Mouse (Mus musculus): ENCODE data around the gene Fosl1.

Fosl1 gene

DNA sequence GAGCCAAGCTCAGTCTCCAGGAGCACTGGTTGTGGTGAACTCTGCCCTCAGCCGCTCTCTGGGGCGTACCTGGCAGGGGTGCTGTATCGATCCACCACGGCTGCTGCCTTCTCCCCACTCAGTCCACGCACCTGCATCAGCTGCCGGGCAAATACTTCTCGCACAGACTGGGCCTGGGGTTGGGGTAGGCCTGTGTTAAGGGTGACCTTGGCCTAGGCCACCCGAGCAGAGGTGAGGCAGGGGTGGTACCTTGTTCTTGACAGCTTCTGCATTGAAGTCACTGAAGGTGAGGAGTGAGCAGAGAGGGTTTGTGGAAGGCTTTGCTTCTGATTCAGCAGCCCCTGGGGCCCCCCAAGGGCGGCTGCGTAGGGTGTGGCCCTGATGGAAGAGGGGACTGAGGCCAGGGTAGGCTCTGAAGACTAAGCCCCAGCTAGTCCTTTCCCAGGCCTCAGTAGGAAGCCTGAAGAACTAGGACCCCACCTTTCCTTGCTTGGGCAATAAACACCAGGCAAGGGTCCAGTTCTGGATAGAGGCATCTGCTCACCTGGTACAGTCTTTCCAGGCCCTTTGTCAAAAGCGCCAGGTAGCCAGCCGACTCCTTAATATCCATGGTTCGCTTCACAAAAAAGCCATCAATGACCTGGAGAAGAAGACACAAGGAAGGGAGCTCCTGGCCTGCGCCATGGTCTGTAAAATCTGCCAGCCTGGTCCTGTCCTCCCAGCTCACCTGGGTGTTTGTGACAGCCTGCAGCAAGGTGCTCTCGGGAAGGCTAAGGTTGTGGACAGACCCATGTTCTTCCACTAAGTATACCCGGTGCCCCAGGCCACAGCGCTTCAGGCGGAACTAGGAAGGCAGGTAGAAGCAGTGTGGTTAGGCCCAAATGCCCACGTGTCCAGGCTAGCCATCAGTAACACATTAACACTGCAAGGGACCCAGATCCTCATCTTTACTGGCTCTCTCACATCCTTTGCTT lies 36.3 kb downstream of the Fosl1 start:
- peak; percentile 63 for DNase-seq

DNA sequence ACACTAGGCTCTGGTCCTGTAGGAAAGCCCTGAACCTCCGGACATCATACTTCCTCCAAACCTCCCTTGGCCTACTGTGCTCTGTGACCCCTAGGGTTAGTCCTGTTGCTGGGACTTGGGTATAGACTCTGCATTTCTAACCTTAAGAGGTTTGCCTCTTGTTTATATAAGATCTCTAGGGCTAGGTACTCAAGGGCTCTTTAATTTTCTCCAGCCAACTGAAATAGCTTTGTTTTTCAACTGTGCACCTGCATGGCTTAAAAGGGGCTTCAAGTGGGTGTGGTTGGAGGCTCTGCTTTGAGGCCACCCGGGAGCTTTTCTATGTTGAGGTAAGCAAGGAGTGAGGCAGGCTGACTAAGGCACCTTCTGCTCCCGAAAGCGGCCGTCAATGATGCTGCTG lies 37.1 kb downstream of the Fosl1 start:
- peak; percentile 54 for DNase-seq

DNA sequence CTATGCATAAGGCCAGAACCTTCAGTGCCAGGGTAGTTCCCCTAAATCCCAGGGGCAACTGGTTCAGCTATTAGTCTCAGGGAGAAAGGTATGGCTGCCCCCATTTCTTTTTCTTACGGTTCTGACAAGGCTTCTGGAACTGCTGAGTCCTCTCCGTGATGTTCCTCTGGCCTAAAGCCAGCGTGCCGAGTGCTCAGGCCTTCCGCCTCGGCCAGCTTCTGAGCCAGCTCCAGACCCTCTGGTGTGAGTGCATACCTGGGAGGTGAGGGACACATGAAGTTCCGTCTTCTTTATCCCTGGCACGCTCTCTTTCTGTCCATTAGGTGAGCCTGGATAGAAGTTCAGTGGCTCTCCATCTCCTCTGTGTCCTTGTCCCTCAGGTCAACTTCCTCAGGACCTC lies 38.0 kb downstream of the Fosl1 start:
- DNase-seq: no peak

GRCm38 (mm10) chr19:5485821-5486220 lies 38.5 kb downstream of the Fosl1 start:
- DNase-seq: peak; percentile 93

DNA sequence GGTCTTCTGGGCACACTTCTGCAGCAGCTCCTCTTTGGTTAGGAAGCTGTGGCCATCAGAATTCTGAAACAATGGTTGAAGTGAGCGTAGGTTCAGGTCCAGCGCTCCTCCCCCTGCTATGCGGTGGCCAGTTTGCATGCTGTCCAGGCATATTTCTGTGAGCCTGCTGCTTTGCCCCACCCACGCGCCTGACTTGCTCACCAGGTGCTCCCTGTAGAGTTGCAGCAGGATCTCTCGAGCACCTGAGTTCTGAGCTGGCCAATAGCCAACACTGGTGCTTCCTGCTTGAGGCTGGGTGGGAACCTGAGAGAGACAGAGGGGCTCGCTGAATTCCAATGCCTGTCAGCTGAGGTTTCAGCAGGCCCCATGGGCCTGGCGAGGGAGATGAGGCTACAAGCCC lies 38.9 kb downstream of the Fosl1 start:
- peak; percentile 88 for DNase-seq

- DNase-seq: no peak
Measured at GRCm38 (mm10) chr19:5486771-5487170, 39.4 kb downstream of the Fosl1 start.

- peak; percentile 98 for DNase-seq
Measured at GRCm38 (mm10) chr19:5487768-5488550, 40.6 kb downstream of the Fosl1 start, which contains the start of gene Mus81. TSS of gene Mus81 (minus strand) at chr19:5488402.

DNA sequence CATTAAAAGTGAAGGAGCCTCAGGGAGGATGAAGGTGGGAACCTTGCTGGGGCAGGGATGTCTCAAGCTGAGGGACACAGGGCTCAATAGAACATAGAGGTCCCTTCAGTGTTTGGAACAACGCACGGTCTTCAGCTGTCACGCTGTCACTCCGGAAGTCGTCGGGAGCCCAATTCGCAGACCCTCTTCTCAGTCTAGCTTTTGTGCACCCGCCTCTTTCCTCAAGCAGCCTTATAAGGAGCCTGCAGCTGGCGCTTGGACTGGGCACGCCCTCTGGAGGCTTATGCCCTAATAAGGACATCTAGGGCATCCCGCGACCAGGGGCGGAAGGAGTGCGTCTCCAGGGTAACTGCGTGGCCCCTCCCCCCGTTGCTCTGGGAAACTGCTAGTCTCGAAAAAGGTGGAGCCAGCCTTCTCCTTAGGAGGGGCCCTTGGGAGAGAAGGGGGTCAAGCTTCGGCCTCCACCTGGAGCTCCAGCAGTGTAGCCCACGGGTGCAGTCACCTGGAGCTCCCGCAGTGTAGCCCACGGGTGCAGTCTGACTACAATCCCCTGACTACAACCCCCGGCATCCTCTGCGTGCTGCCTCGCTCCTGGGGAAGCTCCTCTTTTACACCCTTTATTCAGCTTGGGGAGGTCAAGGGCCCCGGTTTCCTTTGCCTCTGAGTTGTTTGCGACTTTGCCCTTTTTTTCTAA lies 41.7 kb downstream of the Fosl1 start:
- DNase-seq: peak; percentile 96

GRCm38 (mm10) chr19:5489721-5490120 lies 42.4 kb downstream of the Fosl1 start:
- DNase-seq: peak; percentile 68

GRCm38 (mm10) chr19:5490313-5490897 lies 43.1 kb downstream of the Fosl1 start, which contains the start of gene Cfl1:
TSS of gene Cfl1 (plus strand) at chr19:5490455.
- peak; percentile 94 for DNase-seq

DNA sequence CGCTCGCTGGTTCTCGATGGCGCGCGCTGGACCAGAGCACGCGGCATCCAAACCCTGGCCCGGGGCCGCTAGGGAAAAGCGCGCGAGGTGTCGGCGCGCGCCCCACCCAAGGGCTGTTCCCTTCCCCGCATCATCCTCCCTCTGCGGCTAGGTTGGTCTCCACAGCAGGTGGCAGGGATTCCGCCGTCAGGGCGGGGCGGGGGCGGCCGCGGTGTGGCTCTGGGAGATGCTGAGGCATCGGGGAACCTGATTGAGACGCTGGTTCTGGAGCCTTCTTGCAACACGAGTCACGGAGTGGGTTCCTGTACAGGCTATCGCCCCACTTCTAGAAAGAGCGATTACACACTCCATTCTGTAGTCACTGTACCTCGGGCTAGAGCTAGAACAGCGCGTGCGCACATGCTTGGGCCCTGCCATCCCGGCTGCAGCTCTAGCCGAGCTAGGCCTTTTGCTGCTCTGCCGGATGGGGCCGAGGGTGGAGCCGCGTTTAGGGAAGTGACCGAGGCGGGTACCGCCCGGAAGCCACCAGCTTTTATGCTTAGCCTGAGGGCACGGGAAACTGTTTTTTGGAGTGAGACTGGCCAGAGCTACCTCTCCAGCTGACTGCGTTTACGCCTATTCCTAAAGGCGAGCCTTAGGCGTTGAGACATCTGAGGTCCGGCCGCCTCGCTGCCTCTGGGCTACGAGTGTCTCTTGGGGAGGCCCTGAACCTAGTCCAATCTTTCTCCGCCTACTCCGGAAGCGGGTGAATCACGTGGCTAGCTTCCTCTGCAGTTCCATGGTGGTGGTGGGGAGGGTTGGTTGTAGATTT lies 43.8 kb downstream of the Fosl1 start:
- peak; percentile 84 for DNase-seq

- DNase-seq: peak; percentile 47
Measured at GRCm38 (mm10) chr19:5492641-5493040, 45.3 kb downstream of the Fosl1 start.

GRCm38 (mm10) chr19:5493301-5493721 lies 46.0 kb downstream of the Fosl1 start:
- peak; percentile 54 for DNase-seq

- no peak for DNase-seq
Measured at GRCm38 (mm10) chr19:5494314-5494713, 47.0 kb downstream of the Fosl1 start.

DNA sequence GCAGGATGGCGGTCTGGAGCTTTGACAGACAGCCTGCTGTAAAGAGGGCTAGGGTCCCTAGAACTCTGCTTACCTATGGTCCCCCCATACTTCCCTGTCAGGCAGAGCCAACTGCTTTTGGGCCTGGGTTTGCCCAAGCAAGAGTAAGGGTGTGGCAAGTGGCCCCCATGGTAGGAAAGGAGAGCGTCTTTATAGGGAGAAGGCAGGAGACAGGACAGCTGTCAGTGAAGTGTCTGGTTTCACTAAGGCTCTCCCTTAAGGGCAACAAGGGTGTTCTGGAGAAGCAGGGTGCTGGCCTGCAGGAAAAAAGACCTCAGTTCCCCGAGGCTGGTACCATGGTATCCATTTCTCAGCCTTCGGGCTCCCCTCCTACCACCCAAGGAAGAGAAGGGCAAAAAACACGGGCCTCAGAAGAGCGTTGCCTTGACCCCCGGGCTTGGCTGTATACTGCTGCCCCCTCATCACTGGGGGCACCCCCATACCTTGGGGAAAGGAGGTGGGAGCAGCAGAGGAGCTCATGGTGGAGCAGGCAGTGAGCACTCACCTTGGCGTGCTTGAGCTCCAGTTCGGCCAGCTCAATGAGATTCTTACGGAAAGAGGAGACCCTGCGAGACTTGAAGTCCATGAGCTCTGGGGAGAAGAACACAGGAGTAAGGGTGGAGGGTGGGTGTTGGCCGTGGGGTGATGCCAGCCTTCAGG lies 48.2 kb downstream of the Fosl1 start:
- no peak for DNase-seq

DNA sequence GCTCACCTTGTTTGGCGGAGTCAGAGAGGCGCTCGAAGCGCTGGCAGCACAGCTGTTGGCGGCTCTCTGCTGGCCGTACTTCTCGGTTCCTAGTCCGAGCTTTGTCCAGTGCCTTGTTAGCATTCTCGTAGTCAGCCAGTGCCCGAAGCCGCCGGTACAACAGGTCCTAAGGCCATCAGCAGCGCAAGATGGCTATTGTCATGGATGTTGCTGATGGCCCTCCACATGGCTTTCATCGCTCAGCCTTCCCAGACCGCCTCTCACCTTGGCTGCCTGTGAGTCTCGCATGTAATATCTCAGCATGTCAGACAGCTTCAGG lies 48.7 kb downstream of the Fosl1 start:
- no peak for DNase-seq

DNA sequence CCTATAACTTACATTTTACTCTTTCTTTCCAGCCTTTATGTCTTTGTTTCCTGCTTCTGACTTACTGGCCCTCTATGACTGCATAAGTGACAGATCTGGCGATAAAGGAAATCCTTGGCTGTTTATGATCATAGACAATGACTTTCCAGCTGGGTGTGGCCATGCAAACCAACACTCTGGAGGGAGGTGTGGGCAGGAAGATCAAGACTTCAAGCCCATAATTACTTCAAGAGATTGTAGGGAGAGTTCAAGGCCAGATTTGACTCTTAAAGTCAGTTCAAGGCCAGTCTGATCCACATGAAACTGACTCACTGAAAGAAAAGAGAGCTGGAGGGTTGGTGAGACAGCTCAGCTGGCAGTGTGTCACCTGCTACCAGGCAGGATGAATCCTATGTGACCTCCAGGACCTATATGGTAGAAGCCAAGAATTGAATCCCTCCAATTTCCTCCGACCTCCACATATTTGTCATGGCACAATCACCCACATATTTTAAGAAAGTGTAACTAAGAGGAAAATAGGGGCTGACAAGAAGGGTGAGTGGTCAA lies 53.1 kb downstream of the Fosl1 start:
- DNase-seq: no peak

- DNase-seq: no peak
Measured at GRCm38 (mm10) chr19:5503687-5504086, 56.3 kb downstream of the Fosl1 start, which contains the start of gene 1700020D05Rik. TSS of gene 1700020D05Rik (minus strand) at chr19:5503787.

Data from cerebellum, adult 9-10 months (tissue).